Mouse (Mus musculus) ES-E14 (cell line): ENCODE data around the gene Tmem9b. TPM values are rescaled to one million over a fixed set of nuclear protein-coding genes. Genes with fewer than 3 reads are reported as not detected.

ENCODE experiments used
- DNase-seq: peaks from one replicate; pipeline ENCODE4 v3.0.0-alpha.2; 2013; ENCODE audit warnings: low read depth, low spot score
- H3K27ac ChIP-seq: 2 replicates; pipeline ENCODE4 v1.5.1; 2012; ENCODE audit warnings: low read depth, mild to moderate bottlenecking, low read length, moderate library complexity, mixed read lengths; ENCODE audit not compliant: poor library complexity, insufficient read depth, severe bottlenecking
- H3K36me3 ChIP-seq: 2 replicates; pipeline ENCODE4 v1.6.1; 2012; ENCODE audit warnings: mild to moderate bottlenecking, low read length, moderate library complexity, mixed read lengths; ENCODE audit not compliant: control insufficient read depth, poor library complexity, insufficient read depth, severe bottlenecking
- H3K4me1 ChIP-seq, 2 experiments: fragments of 150-350 bp in 1 of 2; sonication (generic) in 1 of 2; 2 replicates each; pipeline ENCODE4 v1.6.1; 2012; ENCODE audit warnings: low read length in 2 of 2, mild to moderate bottlenecking in 1 of 2, mixed read lengths in 1 of 2; ENCODE audit not compliant: control insufficient read depth in 2 of 2, insufficient read depth in 2 of 2, poor library complexity in 1 of 2
- H3K4me3 ChIP-seq, 2 experiments: fragments of 150-350 bp in 1 of 2; sonication (generic) in 1 of 2; 2 replicates each; pipeline ENCODE4 v1.5.1; 2012; ENCODE audit warnings: low read length in 2 of 2, low read depth in 1 of 2, mild to moderate bottlenecking in 1 of 2, mixed read lengths in 1 of 2; ENCODE audit not compliant: insufficient read depth in 1 of 2, poor library complexity in 1 of 2, severe bottlenecking in 1 of 2
- H3K9ac ChIP-seq: 2 replicates; pipeline ENCODE4 v1.6.1; 2012; ENCODE audit warnings: low read depth, mild to moderate bottlenecking, low read length, mixed read lengths; ENCODE audit not compliant: poor library complexity, insufficient read depth, severe bottlenecking
- H3K9me3 ChIP-seq: fragments of 150-350 bp; sonication (generic); 2 replicates; pipeline ENCODE4 v1.6.1; 2012; ENCODE audit warnings: low read depth, mild to moderate bottlenecking, low read length; ENCODE audit not compliant: control insufficient read depth, insufficient read depth
- CHD2 ChIP-seq: IDR thresholded peaks from 2 replicates; pipeline ENCODE4 v1.6.1; 2014; ENCODE audit warnings: mild to moderate bottlenecking, low read depth, low read length, inconsistent platforms
- HCFC1 ChIP-seq: IDR thresholded peaks from 2 replicates; pipeline ENCODE4 v1.6.1; 2012; ENCODE audit warnings: low read length, inconsistent platforms, borderline replicate concordance; ENCODE audit not compliant: insufficient read depth
- MAFK ChIP-seq: IDR thresholded peaks from 2 replicates; pipeline ENCODE4 v1.6.1; 2014; ENCODE audit warnings: mild to moderate bottlenecking, low read depth, low read length, inconsistent platforms; ENCODE audit not compliant: insufficient read depth
- ZC3H11A ChIP-seq: IDR thresholded peaks from 2 replicates; pipeline ENCODE4 v1.6.1; 2012; ENCODE audit warnings: low read depth, mild to moderate bottlenecking, inconsistent platforms, low read length, borderline replicate concordance
- ZNF384 ChIP-seq: IDR thresholded peaks from 2 replicates; pipeline ENCODE4 v1.6.1; 2012; ENCODE audit warnings: low read depth, low read length, inconsistent platforms
- in situ Hi-C, 2 experiments: fragments of 600-800 bp; cut with MboI; formaldehyde crosslinking; loops; one replicate each; pipeline ENCODE4 v1.15.1; 2025; ENCODE audit warnings: low sequenced_read_pairs in 2 of 2, inconsistent platforms in 1 of 2; ENCODE audit not compliant: unreplicated experiment in 2 of 2
- total RNA-seq: library from RNA; depleted of rRNA; stranded (reverse); fragments of 300-350 nt; gene quantifications from 2 replicates; pipeline ENCODE4 v1.2.3, GENCODE M21; 2012

Gene Tmem9b
- total RNA-seq, 1 experiment = 17.2 TPM

DNA sequence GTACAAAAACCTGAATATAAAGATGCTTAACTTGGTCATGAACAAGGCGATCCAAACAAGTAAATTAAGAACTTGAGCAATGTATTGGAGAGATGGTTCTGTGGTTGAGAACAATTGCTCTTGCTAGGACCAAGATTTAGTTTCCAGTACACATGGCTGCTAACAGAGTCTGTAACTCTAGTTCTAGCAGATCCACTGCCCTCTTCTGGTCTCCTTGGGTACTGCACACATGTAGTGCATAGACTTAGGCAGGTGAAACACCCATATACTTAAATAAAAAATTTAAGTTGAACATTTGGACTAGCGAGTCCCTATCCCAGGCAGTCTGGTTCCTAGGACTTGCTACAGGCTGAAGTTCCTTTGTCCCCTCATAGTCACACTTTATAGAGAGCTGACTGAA lies 30.1 kb downstream of the Tmem9b start:
- no peak for TF ChIP-seq ZNF384
- no peak for TF ChIP-seq MAFK
- TF ChIP-seq CHD2 = no peak
- no peak for TF ChIP-seq ZC3H11A
- no peak for TF ChIP-seq HCFC1
- no peak overlapping the region for H3K27ac ChIP-seq
- no peak overlapping the region for H3K9ac ChIP-seq
- no peaks in the 10 kb centered on the region for H3K36me3 ChIP-seq
- H3K9me3 ChIP-seq = no peaks in the 10 kb centered on the region
- H3K4me1 ChIP-seq = peaks cover 2 to 3% of the 10 kb centered on the region in 2 experiments; a peak in 2 of 4 replicates
- H3K4me3 ChIP-seq = no peak overlapping the region
- DNase-seq = no peak
- in situ Hi-C loops = no loop called here

- H3K36me3 ChIP-seq = no peaks in the 10 kb centered on the region
- in situ Hi-C loops = no loop called here
- H3K4me3 ChIP-seq = no peak overlapping the region
Observed at GRCm38 (mm10) chr7:109719286-109719685, 33.4 kb downstream of the Tmem9b start.

GRCm38 (mm10) chr7:109713434-109713982 lies 39.2 kb downstream of the Tmem9b start:
- Histone ChIP-seq H3K9me3 (no peaks in the 10 kb centered on the region), H3K27ac (no peak overlapping the region), H3K4me3 (no peak overlapping the region), H3K9ac (no peak overlapping the region), H3K4me1 (no peaks in the 10 kb centered on the region; a peak in 1 of 4 replicates), H3K36me3 (peaks cover 16% of the 10 kb centered on the region)
- no peak for DNase-seq
- no peak for TF ChIP-seq CHD2
- peak; percentile 90 for TF ChIP-seq MAFK
- TF ChIP-seq ZC3H11A = no peak
- in situ Hi-C loops = no loop called here

More at GRCm38 (mm10) chr7:109719286-109719685, 33.4 kb downstream of the Tmem9b start:
- Histone ChIP-seq H3K27ac (no peak overlapping the region), H3K4me1 (peaks cover 0 to 3% of the 10 kb centered on the region in 2 experiments; a peak in 2 of 4 replicates), H3K9me3 (no peaks in the 10 kb centered on the region), H3K9ac (no peak overlapping the region)
- TF ChIP-seq MAFK (no peak), ZNF384 (no peak), HCFC1 (no peak), ZC3H11A (no peak), CHD2 (no peak)
- DNase-seq = no peak

- Histone ChIP-seq H3K36me3 (peaks cover 18% of the 10 kb centered on the region), H3K27ac (no peak overlapping the region), H3K9me3 (no peaks in the 10 kb centered on the region), H3K9ac (no peak overlapping the region), H3K4me3 (no peak overlapping the region), H3K4me1 (no peaks in the 10 kb centered on the region; a peak in 1 of 4 replicates)
- in situ Hi-C loops = no loop called here
- TF ChIP-seq HCFC1 = no peak
- TF ChIP-seq ZNF384 = no peak
- TF ChIP-seq MAFK = no peak
- no peak for TF ChIP-seq CHD2
- TF ChIP-seq ZC3H11A = no peak
- no peak for DNase-seq
Observed at GRCm38 (mm10) chr7:109712198-109712597, 40.5 kb downstream of the Tmem9b start.

DNA sequence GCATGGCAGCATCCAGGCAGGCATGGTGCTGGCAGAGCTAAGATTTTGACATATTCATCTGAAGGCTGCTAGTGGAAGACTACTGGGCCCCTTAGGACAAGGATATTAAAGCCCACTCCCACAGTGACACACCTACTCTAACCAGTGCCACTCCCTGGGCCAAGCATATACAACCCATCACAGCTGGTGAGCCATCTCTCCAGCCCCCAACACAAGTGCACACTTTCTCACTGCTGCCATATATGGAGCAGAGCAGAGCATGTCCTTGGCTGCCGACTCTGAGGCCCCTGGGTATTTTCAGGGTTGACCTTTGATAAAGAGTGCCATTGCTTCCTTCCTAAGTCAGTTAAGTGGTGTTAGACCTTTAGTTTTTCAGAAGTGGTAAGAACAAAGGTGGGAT lies 42.6 kb downstream of the Tmem9b start:
- TF ChIP-seq ZNF384 (no peak), CHD2 (no peak), HCFC1 (no peak), MAFK (no peak), ZC3H11A (no peak)
- Histone ChIP-seq H3K4me1 (no peaks in the 10 kb centered on the region), H3K9me3 (no peaks in the 10 kb centered on the region), H3K4me3 (no peak overlapping the region), H3K36me3 (peaks cover 18% of the 10 kb centered on the region), H3K27ac (no peak overlapping the region), H3K9ac (no peak overlapping the region)
- DNase-seq = no peak
- in situ Hi-C loops = no loop called here
